Mouse (Mus musculus): ENCODE measurements around the gene Srprb.

DNA sequence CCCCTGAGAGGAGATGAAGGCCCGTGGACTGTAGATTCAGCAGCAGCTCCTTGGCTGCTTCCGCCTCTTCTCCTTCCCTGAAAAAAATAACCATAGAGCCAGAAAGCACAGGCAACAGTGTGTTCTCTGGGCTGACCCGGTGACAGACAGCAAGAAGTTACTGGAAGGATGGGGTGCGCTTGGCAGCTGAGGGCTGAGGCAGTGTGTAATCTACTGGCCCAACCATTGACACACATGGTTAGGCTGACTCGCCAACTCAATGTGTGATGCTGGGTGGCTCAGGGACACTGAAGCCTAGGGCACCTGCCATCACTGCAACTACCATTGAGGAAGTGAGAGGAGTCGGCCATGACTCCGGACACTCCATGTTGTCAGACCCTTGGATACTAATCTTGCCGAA is 20.1 kb downstream of the Srprb start:
- TF ChIP-seq CTCF (IDR thresholded peaks at IDR 0.05; ENCODE audit: extremely low read depth, insufficient read depth, insufficient read length, insufficient replicate concordance) (no peak), POLR2A (IDR thresholded peaks at IDR 0.05; ENCODE audit: low read depth, low read length) (no peak)

All from spleen, adult 2 months (tissue).